Mouse (Mus musculus) erythroblast, adult 5-6 weeks (primary cell): Measurements from ENCODE around the gene Mlip. TPM values are rescaled to one million over a fixed set of nuclear protein-coding genes. Genes with fewer than 3 reads are reported as not detected.

ENCODE experiments used
- total RNA-seq, 2 experiments: library from RNA; stranded (forward) in 1 of 2; stranded (reverse) in 1 of 2; fragments of 150-400 nt in 1 of 2; fragments of 200-764, 138-1000 nt in 1 of 2; gene quantifications; 2 replicates each; pipeline versions ENCODE4 v1.2.3 to v1.2.4; 2015 to 2017; ENCODE audit warnings: low replicate concordance in 2 of 2

Mlip gene
- total RNA-seq, 2 experiments from 2014 or later = not detected

Other genes with a start within 250 kb of the Mlip start
- 0.96 and 1.5 TPM in 2 replicates for gene Lrrc1, start 191.9 kb upstream of the Mlip start, total RNA-seq (2015; ENCODE audit: low replicate concordance)
- 2.1 and 2.4 TPM in 2 replicates for gene Lrrc1, start 191.9 kb upstream of the Mlip start, total RNA-seq (2017; ENCODE audit: low replicate concordance)